Mouse (Mus musculus): Measurements from ENCODE around the gene Dnah6.

- no peak for TF ChIP-seq CTCF (IDR thresholded peaks at IDR 0.05; ENCODE audit: low read depth, low read length)
- TF ChIP-seq POLR2AphosphoS5 (IDR thresholded peaks at IDR 0.05; ENCODE audit: insufficient replicate concordance, low read depth, low read length): no peak
- no peak for TF ChIP-seq GATA2 (IDR thresholded peaks at IDR 0.05; ENCODE audit: borderline replicate concordance, low read depth, low read length)
- no peak for TF ChIP-seq GATA1 (IDR thresholded peaks at IDR 0.05; ENCODE audit: borderline replicate concordance, low read length)
- TF ChIP-seq TAL1 (conservative IDR thresholded peaks at IDR 0.05; ENCODE audit: low read depth, low read length): no peak
Observed at GRCm38 (mm10) chr6:73247452-73247851, 26.0 kb upstream of the Dnah6 start.

Data from G1E (cell line).